Mouse (Mus musculus): ENCODE measurements around the gene Tead3. TPM values are rescaled to one million over a fixed set of nuclear protein-coding genes. Genes with fewer than 3 reads are reported as not detected.

Tead3 gene
- total RNA-seq, 2 experiments from 2014 or later: 3.0 to 3.3 TPM

DNA sequence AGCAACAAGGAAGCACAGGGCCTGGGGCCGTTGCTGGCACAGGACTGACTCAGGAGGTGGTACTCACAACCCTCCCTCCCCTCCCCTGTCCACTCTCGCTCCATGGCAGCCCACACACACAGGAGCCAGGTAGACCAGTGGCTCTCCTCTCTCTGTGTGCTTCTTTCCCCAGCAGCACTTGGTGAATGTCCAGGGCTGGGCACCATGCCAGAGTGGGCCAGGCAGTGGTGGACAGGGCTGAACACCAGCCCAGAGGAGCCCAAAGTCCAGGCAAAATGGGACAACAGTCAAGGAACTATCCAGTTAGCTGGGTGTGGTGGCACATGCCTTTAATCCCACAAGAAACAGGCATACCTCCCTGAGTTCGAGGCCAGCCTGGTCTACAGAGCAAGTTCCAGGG is 60.4 kb downstream of the Tead3 start:
- peak; percentile 35 to 76 for DNase-seq (ENCODE audit: extremely low spot score in 1 of 2, low spot score in 2 of 2)
- intact Hi-C loops (cut with DNase I): loop anchor here (5.0 kb wide), 1 partner anchor 58 kb away; the partner anchor contains the start of gene Ppard

DNA sequence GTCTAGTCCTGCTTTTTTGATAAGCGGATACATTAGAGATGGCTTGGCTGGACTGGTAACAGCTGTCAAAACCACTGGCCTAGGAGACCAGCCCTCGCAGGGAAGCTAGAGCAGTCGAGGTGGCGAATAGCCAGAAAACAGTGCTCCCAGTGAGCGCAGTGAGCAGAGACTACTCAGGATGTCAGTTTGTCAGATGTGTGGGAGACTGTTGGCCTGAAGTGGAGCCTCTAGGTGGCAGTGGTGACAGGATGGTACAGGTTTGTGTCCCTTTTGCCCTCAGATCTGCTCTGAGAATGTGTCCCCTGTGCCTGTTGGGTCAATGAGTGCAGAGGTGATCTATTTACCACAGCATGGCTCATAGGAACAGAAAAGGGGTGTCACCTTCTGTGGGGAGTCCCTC is 62.6 kb downstream of the Tead3 start:
- intact Hi-C loops (cut with DNase I): no loop called here
- peak in 1 of 2 experiments; percentile 61 for DNase-seq (ENCODE audit: extremely low spot score in 1 of 2, low spot score in 2 of 2)

DNA sequence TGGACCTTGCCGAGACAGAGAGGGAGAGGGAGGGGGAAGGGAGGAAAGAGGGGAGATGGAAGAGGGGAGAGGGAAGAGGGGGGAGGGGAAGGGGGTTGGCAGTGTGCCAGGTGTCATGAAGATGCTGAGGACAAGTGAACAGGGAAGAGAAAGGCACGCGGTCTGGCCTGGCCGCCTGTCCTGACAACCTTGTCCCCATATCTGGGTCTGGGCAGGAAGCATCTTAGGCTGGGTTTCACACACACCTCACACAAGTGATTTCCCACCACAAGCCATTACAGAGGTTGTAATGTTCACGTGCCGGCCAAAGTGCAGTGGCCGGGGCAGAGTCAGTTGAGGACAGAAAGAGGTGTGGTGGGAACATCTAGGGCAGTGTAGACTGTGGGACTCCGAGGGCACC is 63.0 kb downstream of the Tead3 start:
- DNase-seq (ENCODE audit: extremely low spot score in 1 of 2, low spot score in 2 of 2): no peak

DNA sequence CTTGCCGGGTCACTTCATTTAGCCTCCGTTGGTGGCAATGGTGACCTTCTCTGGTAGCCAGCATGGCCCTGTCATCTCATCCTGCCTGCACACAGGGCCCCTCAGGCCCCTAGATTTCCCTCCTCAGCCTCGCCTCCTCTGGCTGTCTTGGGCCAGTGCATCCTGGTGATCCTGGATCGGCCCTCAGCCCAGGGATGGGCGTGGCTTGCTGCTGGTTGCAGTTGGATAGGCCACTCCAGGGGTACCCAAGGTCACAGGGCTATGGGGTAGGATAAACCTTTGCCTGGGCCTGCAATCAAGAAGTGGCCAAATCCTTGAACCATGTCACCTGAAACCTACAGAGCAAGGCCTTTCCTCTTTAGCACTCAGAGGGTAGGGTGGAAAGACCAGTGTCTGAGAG is 63.7 kb downstream of the Tead3 start:
- intact Hi-C loops (cut with DNase I): no loop called here
- no peak for DNase-seq (ENCODE audit: extremely low spot score in 1 of 2, low spot score in 2 of 2)

More for the DNA sequence above, 63.0 kb downstream of the Tead3 start:
- intact Hi-C loops (cut with DNase I): no loop called here

DNA sequence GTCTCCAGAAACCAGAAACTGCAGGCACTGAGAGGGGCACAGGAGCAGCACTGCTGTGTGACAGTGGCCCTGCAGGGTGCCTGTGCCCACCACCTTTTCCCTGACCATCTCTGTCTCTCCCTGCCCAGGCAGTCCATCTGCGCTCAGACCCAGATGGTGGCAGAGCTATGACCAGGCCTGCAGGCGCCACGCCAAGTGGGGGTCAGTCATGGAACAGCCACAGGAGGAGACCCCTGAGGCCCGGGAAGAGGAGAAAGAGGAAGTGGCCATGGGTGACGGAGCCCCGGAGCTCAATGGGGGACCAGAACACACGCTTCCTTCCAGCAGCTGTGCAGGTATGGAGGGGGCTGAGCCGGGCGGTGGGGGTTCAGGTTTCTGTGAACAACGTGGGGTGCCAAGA is 64.5 kb downstream of the Tead3 start:
- intact Hi-C loops (cut with DNase I): no loop called here
- DNase-seq (ENCODE audit: extremely low spot score in 1 of 2, low spot score in 2 of 2): peak in 1 of 2 experiments; percentile 54

DNA sequence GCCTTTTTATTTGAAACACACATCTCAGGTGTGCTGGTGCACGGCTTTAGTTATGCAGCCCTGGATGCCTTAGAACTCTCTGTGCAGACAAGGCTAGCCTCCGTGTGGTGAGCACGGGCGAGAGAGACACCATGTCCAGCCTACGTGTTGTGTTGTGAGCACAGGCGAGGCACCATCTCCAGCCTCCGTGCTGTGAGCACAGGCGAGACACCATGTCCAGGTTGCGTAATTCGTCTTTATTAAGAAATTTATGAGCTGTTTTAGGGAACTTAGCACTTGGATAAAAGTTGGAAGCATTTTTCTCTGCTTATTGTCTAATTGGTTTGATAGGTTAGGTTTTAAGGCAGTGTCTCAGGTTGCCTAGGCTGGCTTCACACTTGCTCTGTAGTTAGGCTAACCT is 67.4 kb downstream of the Tead3 start:
- intact Hi-C loops (cut with DNase I): no loop called here
- DNase-seq (ENCODE audit: extremely low spot score in 1 of 2, low spot score in 2 of 2): no peak

DNA sequence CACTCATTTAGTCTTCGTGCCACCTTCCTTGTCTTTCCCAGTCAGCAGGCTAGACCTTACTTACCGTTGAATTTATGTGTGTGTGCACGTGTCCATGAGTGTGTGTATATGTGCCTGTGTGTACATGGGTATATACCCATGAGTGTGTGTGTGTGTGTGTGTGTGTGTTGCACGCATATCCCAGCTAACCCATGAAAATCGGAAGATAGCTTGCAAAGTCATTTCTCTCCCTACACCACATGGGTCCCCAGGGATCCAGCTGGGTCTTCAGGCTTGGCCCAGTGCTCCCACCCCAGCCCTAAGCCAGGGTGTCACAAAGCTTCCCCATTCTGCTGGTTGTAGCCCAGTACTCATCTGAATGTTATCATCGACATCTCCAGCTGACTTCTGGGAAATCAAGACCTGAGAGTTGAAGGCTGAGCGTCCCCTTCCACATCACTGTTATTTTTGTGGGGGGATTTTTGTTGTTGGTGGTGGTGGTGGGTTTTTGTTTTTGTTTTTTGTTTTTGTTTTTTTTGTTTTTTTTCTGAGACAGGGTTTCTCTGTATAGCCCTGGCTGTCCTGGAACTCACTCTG is 68.7 kb downstream of the Tead3 start:
- no peak for DNase-seq (ENCODE audit: extremely low spot score in 1 of 2, low spot score in 2 of 2)
- intact Hi-C loops (cut with DNase I): no loop called here

Other genes with a start within 250 kb of the Tead3 start
- gene Scube3, start 208.7 kb downstream of the Tead3 start, total RNA-seq (2021): 1 to 10 TPM; 2.2 to 2.4 TPM
- gene Zfp523, start 173.7 kb downstream of the Tead3 start, total RNA-seq (2021): 10 to 100 TPM; 87.3 to 95.6 TPM
- gene Def6, start 143.0 kb downstream of the Tead3 start, total RNA-seq (2021): 1 to 10 TPM; 4.9 to 5.4 TPM
- gene Ppard, start 118.1 kb downstream of the Tead3 start, total RNA-seq (2021): 10 to 100 TPM; 19.4 to 23.8 TPM
- gene Fance, start 37.3 kb downstream of the Tead3 start, total RNA-seq (2021): 10 to 100 TPM; 32.2 to 33.3 TPM
- gene Rpl10a, start 22.3 kb downstream of the Tead3 start, total RNA-seq (2021): 100 to 1,000 TPM; 454 to 468 TPM
- not detected for gene Tulp1, start 14.4 kb upstream of the Tead3 start, total RNA-seq (2021)
- gene Fkbp5, start 166.7 kb upstream of the Tead3 start, total RNA-seq (2021): 10 to 100 TPM; 26.8 to 50.6 TPM
- gene Armc12, start 180.0 kb upstream of the Tead3 start, total RNA-seq (2021): not detected
- not detected for gene Clpsl2, start 198.6 kb upstream of the Tead3 start, total RNA-seq (2021)
- not detected for gene Clps, start 209.9 kb upstream of the Tead3 start, total RNA-seq (2021)
- 1 to 10 TPM; 4.3 to 5.1 TPM for gene Lhfpl5, start 224.8 kb upstream of the Tead3 start, total RNA-seq (2021)

Data from left cerebral cortex, postnatal 10 days (tissue).